14 mouse cellular contexts compared by ENCODE assay signal in the genomic region with DNA sequence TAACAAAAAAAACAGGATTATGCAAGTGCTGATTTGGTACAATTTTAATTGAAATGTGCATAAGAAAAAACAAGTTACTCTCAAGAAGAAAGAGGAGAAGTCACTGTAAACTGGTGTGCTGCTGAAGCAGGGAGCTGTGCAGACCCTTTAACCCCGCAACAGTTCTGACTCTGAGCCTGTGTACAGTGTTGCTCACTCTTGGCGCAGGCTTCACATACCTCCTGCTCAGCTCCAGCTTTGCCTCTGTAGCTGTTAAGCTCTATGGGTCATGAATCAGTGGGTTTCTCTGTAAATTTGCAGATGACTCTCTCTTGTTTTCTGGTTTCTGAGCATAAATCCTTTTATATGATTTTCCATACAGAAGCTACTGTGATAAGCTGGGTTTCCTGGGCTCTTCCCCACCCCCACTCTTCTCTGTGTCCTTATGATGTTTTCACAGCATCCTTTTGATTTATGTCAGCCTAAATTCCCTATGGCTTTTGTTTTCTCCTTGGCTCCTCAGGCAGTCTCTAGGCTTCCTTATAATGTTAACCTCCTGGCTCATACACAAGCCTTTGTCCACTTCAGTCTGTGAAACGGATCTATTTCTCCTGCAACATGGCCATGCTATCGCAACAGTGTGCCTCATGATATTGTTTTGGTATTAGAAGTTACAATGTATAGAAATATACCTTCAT. TPM values are rescaled to one million over a fixed set of nuclear protein-coding genes. Genes with fewer than 3 reads are reported as not detected.
DNase-seq lines count a peak whose midpoint lies in the region; ATAC-seq and TF ChIP-seq lines count a peak whose summit lies in the region.
"Had no signal": no experiment of that assay in that cellular context is flagged by ENCODE, and none has a peak within 500 bp of the region (broad histone marks: within the 10 kb centered on the region; RNA-seq: fewer than 3 reads in every experiment).

No protein-coding gene starts in this region.

- peaks cover 3% of the 10 kb centered on the region for H3K4me1 ChIP-seq in embryonic fibroblast, embryonic 13.5 days (ENCODE audit: control insufficient read depth, insufficient read depth, low read length)
- H3K4me1 ChIP-seq in hindbrain, embryonic 14.5 days (replicated peaks; ENCODE audit: control insufficient read depth, insufficient read depth, low read length): no peaks in the 10 kb centered on the region
- H3K4me1 ChIP-seq in neural tube, embryonic 12.5 days: peaks cover 7% of the 10 kb centered on the region; the same call in 1 of the 2 replicates
- H3K4me1 ChIP-seq: embryonic facial prominence, embryonic 15.5 days had no signal

- H3K4me3 ChIP-seq in embryonic fibroblast, embryonic 13.5 days (ENCODE audit: insufficient read depth, low read length): no peak overlapping the region
- no peak overlapping the region for H3K4me3 ChIP-seq in hindbrain, embryonic 14.5 days (replicated peaks; ENCODE audit: low read length)
- H3K4me3 ChIP-seq in neural tube, embryonic 12.5 days: no peak overlapping the region
- H3K4me3 ChIP-seq: embryonic facial prominence, embryonic 15.5 days; gastrocnemius, adult 2 months; megakaryocyte, embryonic 14.5 days had no signal

- peak; percentile 44 for DNase-seq in kidney, postnatal 10 days
- no peak for DNase-seq in kidney, adult 9 months
- DNase-seq in hindbrain, embryonic 14.5 days (ENCODE audit: low spot score): no peak
- no peak for DNase-seq in right cerebral cortex, postnatal 14 days
- no peak for DNase-seq in lung, postnatal 14 days
- DNase-seq: gastrocnemius, adult 2 months; left cerebral cortex, postnatal 4 days; lung, adult 18-20 months; spleen, adult 18-20 months had no signal

- peak; percentile 58; the same call in 1 of the 2 replicates for ATAC-seq in hindbrain, embryonic 14.5 days (ENCODE audit: low FRiP score)
- 0 out of 2 replicates have a peak, but pooled peaks have one; percentile 38 for ATAC-seq in neural tube, embryonic 12.5 days (ENCODE audit: low FRiP score, low read depth)

- TF ChIP-seq CTCF in embryonic fibroblast, embryonic 13.5 days (IDR thresholded peaks at IDR 0.05; ENCODE audit: borderline replicate concordance, insufficient read depth, low read length): no peak

- H3K27ac ChIP-seq in embryonic fibroblast, embryonic 13.5 days (ENCODE audit: insufficient read depth, low read length): peak overlapping the region; percentile 32; the same call in 1 of the 2 replicates
- H3K27ac ChIP-seq in hindbrain, embryonic 14.5 days: peak overlapping the region; percentile 16
- H3K27ac ChIP-seq in neural tube, embryonic 12.5 days: no peak overlapping the region
- H3K27ac ChIP-seq: embryonic facial prominence, embryonic 15.5 days; gastrocnemius, adult 2 months had no signal

- no peaks in the 10 kb centered on the region for H3K9me3 ChIP-seq in hindbrain, embryonic 14.5 days (ENCODE audit: control insufficient read depth, low read length)
- no peaks in the 10 kb centered on the region for H3K9me3 ChIP-seq in neural tube, embryonic 12.5 days
- H3K9me3 ChIP-seq: embryonic facial prominence, embryonic 15.5 days; megakaryocyte, embryonic 14.5 days had no signal

- TF ChIP-seq POLR2A in embryonic fibroblast, embryonic 13.5 days (IDR thresholded peaks at IDR 0.05; ENCODE audit: low read depth, low read length): no peak

- 50% methylated on average over 4 of the region's 4 CpGs for WGBS in hindbrain, embryonic 14.5 days
- WGBS in neural tube, embryonic 12.5 days: 57% methylated on average over 4 of the region's 4 CpGs

- no peaks in the 10 kb centered on the region for H3K27me3 ChIP-seq in hindbrain, embryonic 14.5 days (ENCODE audit: control insufficient read depth, insufficient read depth, low read length)
- H3K27me3 ChIP-seq in neural tube, embryonic 12.5 days (replicated peaks): no peaks in the 10 kb centered on the region
- H3K27me3 ChIP-seq: embryonic facial prominence, embryonic 15.5 days; megakaryocyte, embryonic 14.5 days had no signal

- H3K36me3 ChIP-seq in hindbrain, embryonic 14.5 days (replicated peaks; ENCODE audit: control insufficient read depth, insufficient read depth): no peaks in the 10 kb centered on the region
- H3K36me3 ChIP-seq in neural tube, embryonic 12.5 days: no peaks in the 10 kb centered on the region
- H3K36me3 ChIP-seq: embryonic facial prominence, embryonic 15.5 days had no signal

- no peak overlapping the region for H3K4me2 ChIP-seq in hindbrain, embryonic 14.5 days (replicated peaks)
- no peak overlapping the region for H3K4me2 ChIP-seq in neural tube, embryonic 12.5 days (replicated peaks)
- H3K4me2 ChIP-seq: embryonic facial prominence, embryonic 15.5 days; heart, embryonic 11.5 days had no signal

- H3K9ac ChIP-seq in hindbrain, embryonic 14.5 days: no peak overlapping the region
- no peak overlapping the region for H3K9ac ChIP-seq in neural tube, embryonic 12.5 days
- H3K9ac ChIP-seq: embryonic facial prominence, embryonic 15.5 days had no signal

RNA-seq across cellular contexts. Expression of a gene that starts 30.1 kb away (rescaled TPM):
- 1.3 and 5.3 TPM in 2 replicates for polyA plus RNA-seq in embryonic fibroblast, embryonic 13.5 days (2011; ENCODE audit: insufficient read length, low read depth, missing spikeins)
- polyA plus RNA-seq in hindbrain, embryonic 14.5 days (2014; fragmentation: Nextera tagmentation; extraction: Ambion mirVana): 23.9 and 28.2 TPM in 2 replicates
- 19.4 and 20.6 TPM in 2 replicates for polyA plus RNA-seq in neural tube, embryonic 12.5 days (2016; fragmentation: Nextera tagmentation; extraction: Ambion mirVana)
